Mouse (Mus musculus) v-Abl transformed pro-B cells (cell line): Measurements from ENCODE around the gene Ctf1.
"Not testable (repeated sequence)": the region's sequence is repeated elsewhere in the genome, so short reads cannot be mapped to it uniquely, and the experiment has no call there.

ENCODE experiments used
- in situ Hi-C, 2 experiments: fragments of 400-800 bp; cut with MboI; formaldehyde crosslinking; loops; one replicate each; pipeline ENCODE4 v1.15.1; 2025; ENCODE audit not compliant: unreplicated experiment in 2 of 2

Ctf1 gene

DNA sequence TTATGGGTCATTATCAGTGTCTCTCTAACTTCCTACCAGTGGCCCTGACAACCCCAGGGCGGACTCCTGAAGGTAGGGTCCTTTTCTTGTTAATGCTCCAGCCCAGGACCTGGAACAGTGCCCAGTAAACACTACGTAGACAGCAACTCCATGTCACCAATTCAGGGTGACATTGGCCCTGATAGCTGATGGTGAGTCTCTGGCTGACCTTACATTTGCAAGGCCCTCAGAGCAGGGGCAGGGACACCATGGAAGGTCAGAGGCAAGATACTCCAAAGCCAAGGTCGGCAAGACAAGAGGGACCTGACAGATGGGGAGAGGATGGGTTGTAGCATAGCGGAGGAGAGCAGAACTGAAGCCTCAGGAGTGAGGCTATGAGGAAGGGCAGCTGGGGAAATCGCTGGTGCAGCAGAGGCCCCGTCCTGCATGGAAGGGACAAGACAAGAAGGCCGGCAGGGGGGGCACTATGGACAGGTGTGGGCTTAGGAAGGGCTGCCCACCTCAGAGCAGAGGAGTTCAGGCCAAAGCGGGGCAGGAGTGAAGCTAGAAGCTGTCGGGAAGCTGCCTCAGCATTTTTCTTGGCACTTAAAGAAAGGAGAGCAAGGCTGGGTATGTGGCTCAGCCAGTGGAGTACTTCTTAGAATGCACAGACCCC lies 22.8 kb upstream of the Ctf1 start:
- in situ Hi-C loops, result no loop called here

DNA sequence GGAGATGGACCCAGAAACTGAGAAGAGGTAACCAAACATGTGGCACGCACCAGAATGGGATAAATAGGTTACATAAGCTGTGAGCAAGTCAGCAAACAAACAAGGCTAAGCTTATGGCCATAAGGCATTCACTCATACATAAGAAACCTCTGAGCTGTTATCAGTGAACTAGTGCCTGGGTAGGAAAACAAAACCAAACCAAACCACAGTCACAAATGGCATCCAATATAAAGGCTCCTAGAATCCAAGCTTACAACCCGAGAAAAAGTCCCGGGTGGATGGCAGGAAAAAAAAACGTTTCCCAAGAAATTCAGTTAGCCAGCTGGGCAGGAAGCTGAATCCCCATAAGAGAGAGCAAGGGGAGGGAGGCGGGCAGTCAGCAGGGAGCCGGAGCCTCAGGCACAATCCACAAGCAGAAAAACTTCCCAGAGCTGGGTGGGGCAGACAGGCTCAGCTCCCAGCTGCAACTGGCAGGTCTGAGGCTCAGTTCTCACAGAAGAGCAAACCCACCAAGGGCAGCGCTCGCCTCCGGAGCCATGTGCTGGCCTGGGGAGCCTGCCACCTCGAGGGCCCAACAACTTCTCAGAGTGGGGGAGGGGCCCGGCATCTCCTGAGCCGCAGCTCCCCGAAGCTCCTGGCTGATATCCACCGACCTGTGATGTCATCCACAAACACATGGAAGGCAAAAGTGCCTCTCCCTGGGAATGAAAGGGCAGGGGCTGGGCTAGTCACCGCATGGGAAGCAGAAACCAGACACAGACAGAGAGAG lies 21.1 kb upstream of the Ctf1 start:
- in situ Hi-C loops, result no loop called here

DNA sequence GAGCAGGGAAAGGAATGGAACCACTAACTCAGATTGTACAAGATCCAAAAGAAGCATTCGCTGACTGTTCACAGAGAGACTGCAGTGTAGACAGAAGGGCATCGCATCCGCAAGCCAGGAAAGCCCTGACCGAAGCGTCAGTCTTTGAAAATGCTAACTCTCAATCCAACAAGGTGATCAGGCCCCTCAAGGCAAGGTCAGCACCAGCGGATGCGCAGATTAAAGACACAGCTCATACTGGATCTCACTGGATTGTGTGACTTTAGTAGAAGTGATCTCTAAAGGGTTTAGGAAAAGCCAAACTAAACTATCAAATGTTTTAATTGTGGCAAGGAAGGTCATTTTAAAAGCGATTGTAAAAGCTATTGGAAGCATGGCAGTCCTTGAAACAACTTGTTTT lies 19.2 kb upstream of the Ctf1 start:
- in situ Hi-C loops, result no loop called here

DNA sequence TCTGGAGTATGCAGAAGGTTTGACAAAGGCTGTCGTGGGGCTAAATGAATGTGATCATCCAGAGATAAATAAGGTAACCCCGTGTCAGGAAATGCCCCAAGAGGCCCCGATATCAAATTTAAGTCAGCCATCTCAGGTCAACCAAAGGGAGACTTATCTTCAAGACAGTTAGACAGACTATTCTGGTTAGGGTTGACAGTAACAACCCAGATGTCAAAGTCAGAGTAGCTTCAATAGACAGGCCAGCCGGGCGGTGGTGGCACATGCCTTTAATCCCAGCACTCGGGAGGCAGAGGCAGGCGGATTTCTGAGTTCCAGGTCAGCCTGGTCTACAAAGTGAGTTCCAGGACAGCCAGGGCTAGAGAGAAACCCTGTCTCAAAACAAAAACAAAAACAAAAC lies 18.8 kb upstream of the Ctf1 start:
- in situ Hi-C loops, result not testable (repeated sequence)

DNA sequence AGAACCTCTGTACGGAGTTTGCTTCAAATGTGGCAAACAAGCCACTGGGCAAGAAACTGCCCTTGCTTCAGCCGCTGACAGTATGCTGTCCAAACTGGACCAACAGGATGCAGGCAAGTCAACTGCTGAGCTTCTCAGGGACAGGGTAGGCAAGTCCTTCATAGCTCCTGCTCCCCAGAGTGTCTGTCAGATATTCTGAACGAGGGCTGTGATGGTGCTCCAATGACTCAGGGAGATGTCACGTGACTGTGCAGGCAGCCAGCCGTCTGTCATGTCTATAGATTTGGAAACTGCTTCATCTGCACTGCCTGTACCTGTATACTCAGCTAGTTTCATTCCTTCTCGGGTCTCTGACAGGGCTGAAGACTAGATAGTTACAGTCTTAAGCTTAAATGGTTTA lies 13.6 kb upstream of the Ctf1 start:
- in situ Hi-C loops, result no loop called here

DNA sequence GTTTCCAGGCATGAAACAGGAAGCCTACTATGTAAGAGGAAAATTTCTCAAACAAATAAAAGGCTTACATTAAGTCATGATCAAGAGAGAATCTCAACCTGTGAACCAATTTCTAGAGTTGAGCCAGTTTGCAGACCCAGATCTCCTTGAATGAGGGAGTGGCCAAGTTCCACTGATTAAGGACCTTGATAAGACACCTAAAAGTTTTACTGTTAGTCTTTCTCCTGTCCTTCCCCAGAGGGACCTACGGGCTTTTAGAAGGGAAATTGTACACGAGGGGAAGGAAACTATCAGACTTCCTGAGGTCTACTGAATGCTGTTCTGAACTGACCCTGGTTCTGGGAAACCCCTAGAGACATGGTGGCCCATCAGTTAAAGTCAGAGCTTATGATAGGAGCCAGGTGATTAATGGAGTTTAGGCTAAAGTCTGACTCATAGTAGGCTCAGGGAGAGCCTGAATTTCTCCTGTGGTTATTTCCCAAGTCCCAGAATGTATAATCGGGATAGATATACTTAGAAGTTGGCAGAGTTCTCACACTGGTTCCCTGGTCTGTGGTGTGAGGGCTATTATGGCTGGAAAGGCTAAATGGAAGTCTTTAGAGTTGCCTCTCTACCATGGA lies 11.7 kb upstream of the Ctf1 start:
- in situ Hi-C loops, result no loop called here

DNA sequence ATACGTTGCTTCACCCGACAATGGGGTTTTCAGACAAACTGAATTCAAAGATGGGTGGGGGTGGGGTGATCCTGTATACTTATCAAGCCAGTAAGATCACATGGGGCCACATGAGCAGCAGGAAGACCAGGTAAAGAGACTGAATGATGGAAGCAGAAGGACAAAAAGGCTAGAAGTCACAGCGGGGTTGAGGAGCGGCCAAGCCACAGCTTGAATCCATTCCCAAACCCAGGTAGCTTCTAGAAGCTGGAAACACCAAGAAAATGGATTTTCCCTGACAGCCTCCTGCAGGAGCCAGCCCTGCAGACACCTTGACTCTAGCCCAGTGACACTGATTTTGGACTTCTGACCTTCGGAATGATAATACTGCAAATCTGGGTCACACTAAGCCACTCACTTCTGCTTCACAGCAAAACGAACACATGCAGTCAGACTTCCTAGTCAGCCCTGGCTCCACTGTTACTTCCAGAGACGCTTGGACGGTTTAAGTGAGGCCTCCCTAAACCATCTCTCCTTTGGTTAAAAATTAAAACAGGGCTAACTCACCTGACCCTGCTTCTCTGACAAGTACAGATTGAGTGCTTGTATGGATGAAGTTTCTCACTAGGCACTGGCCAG lies 8.9 kb upstream of the Ctf1 start:
- in situ Hi-C loops, result no loop called here

DNA sequence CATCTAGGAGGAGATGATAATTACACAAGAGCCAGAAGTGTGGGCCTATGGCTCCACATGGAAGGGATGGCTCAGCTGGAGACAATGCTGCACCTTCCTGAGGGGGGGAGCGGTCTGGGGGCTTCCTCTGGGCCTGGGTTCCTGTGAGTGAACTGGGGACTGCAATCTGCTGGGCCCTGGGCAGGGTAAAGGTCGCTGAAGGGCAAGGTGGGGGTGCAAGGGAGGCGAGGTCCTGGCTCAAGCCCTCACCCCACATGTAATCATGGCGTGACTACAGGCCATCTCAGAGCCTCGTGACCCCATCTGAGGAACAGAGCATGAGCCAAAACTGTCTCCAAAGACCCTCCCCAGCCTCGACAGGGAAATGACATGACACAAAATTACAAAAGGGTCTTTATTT lies 7.9 kb upstream of the Ctf1 start:
- in situ Hi-C loops, result no loop called here

DNA sequence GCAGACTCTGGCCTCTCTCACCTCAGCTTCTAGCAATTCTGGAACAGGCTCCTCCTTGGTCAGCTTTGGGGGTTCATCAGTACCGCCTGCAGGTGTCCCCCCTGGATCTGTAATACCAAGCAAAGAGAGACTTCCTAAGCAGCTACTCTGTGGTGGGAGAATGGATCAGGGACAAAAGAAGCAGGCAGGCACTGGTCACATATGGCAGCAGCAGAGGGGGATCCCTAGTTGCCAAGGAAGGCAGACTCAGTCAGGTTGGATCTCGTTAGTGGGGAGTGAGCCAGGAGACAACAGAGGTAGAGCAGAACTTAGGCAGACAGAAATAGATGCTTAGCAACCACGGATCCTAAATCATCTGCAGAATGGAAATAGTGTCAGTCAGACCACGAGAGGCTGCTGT lies 6.8 kb upstream of the Ctf1 start:
- in situ Hi-C loops, result no loop called here

DNA sequence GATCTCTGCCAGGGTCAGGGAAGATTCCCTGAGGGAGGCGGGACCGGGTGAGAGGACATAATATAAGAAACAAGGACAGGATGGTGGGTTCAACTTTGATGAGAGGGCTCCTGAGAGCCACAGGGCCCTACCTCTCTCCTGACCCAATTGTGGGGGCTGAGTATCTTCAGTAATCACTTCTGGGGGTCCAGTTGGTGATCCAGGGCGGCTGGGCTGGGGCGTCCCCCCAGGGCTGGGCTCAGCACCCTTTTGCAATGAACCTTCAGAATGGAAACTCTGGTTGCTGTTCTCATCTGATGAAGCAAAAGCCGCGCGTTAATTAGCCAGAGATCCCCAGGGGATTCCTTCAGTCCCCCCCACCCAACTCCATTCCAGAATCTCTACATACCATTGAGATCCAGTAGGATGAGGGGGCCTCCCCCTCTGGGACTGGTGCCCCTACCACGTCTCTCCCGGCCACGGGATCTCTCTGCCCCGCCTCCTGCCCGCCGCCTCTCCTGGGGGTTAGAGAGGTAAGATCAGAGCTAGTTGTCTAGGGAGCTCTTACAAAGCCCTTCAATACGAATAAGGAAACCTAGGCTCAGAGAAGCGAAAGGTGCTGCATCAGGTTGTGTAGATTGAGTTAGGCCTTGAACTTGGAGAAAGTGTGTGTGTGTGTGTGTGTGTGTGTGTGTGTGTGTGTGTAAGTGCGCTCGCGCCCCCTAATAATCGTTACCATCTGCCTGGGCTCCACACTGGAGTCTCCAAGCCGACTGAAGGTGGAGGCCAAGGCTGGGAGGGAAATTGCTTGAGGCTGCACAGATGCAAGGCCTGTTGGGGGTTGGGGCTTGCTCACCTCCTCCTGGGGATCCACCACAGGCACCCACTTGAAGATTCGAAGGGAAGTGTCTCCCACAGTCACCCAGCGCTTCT lies 5.2 kb upstream of the Ctf1 start:
- in situ Hi-C loops, result no loop called here

DNA sequence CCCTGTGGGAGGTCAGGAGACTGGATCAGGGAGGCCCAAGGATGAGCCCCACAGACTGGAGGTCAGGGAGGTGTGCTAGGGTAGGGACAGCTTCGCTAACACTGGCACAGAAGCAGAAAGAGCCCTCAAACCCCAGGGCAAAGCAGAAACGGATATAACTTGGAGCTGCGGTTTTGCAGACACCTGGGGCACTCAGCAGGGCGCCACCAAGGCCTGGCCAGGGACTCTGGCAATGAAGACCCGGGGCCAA lies 4.7 kb upstream of the Ctf1 start:
- in situ Hi-C loops, result no loop called here

DNA sequence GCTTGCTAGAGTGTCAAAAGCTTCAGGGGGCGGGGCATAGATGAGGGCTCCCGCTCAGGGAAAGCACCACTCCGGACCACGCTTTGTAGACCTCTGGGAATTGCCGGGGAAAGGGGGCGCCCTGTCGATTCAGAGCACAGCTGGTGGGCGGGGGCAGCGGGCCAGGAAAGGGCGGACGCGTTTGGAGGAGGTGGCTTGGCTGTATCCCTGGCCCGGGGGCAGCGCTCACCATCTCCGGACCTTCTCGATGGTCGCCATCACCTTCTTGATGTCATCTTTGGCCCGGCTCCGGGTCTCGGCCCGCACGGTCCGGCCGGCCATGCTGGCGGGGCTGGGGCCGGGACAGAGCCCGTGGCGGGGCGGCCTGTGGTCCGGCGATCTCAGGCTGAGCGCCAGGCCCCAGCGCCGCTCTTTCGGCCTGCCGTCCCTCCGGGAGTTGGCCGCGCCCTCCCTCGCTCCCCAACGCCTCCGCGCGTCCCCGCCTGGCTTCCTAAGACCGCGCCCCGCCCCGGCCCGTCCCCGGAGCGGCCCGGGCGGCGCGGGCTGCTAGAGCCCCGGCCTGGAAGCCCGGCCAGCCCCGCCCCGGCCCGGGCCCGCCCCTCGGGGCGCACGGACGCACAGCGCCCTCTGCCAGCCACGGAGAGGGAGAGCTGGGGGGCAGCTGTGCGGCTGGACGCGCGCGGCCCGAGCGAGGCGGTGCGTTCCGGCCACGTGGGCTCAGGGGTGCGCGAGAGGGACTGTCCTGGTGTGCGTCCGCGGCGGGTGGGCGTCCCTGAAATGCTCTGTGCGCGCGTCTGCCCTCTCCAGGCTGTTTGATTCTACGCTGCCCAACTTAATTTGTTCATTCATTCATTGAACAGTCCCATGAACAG lies 4.1 kb upstream of the Ctf1 start, which contains the start of gene Bcl7c:
Gene Bcl7c, minus strand, starts transcription at position 727 of the 872 bp plus-strand sequence.
- in situ Hi-C loops, result no loop called here

DNA sequence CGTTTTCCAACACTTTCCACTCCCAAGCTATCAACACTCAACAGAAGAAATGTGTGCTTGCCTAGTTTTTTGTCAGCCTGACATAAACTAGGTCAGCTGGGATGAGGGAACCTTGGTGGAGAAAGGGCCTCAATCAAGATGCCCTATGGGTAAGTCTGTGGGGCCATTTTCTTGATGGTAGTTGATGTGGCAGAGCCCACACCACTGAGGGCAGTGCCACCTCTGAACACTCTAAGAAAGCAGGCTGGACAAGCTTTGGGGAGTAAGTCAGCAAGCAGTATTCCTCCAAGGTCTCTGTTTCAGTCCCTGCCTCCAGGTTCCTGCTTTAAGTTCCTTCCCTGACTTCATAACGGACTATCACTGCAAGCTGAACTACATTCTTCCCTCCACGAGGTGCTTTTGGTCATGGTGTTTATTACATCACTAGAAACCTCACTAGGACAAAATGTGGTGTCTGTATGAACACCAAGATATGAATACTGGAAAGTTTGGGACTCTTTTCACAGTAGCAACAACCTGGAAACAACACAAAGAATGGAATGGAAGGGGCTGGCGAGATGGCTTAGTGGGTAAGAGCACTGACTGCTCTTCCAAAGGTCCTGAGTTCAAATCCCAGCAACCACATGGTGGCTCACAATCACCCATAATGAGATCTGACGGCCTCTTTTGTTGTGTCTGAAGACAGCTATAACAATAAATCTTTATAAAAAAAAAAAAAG lies 3.1 kb upstream of the Ctf1 start:
- in situ Hi-C loops, result no loop called here

DNA sequence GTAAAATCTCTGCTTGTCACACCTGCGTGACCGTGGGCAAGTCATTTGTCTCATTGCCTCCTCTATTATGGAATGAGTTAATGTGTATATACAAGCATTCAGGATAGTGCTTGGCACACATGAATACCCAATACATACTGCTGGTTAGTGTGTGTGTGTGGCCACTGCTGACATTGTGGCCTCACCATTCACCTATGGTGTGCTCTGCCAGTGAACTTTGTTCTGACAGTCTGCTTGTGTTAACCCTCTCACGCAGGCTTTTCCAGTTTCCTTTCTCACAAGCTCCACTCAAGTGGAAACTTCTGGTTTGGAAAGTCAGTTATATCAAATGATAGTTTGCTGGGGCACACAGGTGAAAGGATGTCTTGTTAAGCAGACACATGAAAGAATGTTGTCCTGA lies 1.5 kb upstream of the Ctf1 start:
- in situ Hi-C loops, result loop anchor here in 1 of 2 experiments (5.0 kb wide), 1 partner anchor 34 kb away; no protein-coding TSS in a partner anchor

DNA sequence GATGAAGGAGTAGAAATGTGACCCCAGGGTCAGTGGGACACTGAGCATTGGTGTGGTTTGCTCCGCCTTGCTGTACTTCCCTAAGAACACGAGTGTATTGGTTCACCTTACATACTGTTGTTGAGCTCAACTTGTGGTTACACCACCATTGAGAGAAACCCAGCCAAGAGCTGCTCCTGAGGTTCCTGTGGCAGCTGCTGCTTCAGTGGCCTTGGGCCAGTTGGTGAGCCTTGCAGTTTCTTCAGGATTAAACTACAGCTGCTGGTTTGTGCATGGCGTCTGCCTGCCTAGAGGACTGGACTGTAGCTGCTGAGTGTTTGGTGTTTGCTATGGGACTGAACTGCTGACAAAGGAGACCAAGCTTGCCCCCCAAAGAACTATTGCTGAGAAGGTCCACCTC lies 1.1 kb upstream of the Ctf1 start:
- in situ Hi-C loops, result loop anchor here in 1 of 2 experiments (5.0 kb wide), 1 partner anchor 34 kb away; no protein-coding TSS in a partner anchor

DNA sequence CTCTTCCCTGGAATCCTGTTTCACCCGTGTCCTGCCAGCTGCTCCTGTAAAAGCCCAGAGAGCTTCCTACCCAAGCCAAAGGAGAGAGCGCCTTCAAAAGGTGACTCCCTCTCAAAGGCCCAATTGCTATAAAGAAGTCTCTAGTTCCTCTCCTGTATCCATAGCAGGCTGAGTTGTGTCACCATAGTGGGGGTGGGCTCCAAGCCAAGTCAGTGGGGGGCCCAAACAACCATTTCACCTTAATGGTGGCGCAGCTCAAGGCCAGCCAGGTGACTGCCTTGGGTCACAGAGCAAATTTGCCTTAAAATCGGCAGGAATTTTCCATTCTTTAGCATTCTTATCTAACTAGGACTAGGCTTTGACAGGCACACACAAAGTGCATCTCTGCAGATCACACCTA lies 2.3 kb downstream of the Ctf1 start:
- in situ Hi-C loops, result loop anchor here in 1 of 2 experiments (5.0 kb wide), 1 partner anchor 38 kb away; no protein-coding TSS in a partner anchor

DNA sequence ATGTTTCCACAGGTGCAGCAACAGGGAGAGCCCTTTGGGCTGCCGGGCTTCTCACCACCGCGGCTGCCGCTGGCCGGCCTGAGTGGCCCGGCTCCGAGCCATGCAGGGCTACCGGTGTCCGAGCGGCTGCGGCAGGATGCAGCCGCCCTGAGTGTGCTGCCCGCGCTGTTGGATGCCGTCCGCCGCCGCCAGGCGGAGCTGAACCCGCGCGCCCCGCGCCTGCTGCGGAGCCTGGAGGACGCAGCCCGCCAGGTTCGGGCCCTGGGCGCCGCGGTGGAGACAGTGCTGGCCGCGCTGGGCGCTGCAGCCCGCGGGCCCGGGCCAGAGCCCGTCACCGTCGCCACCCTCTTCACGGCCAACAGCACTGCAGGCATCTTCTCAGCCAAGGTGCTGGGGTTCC lies 4.5 kb downstream of the Ctf1 start:
- in situ Hi-C loops, result no loop called here

DNA sequence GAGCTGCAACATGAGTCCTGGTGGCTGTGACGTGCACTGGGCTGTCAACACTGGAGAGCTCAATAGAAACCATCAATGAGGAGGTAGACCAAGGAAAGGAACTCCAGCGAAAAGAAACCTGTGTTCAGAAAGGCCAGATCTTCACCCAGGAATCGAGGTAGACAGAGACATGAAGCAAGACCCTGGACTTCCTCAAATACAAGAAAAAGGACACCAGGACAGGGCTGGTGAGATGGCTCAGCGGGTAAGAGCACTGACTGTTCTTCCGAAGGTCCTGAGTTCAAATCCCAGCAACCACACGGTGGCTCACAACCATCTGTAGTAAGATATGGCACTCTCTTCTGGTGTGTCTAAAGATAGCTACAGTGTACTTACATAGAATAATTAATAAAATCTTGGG lies 5.8 kb downstream of the Ctf1 start:
- in situ Hi-C loops, result no loop called here

DNA sequence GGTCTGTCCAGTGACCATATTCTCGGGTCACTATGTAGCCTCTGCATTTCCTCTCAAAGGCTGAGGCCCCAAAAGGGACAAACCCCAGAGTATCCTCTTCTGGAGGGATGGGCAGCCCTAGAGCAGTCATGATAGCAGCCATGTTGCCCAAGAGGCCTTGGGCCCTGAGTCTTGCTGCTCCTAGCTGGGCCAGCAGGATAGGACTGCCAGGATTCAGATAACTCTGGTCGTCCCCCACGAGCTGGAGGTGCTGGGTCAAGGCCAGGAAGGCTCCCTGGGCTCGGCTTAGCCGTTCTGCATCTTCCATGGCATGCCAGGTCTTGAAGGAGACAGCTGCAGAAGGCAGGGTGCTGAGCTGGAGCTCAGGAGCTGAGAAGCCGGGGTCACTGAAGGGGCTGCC lies 6.7 kb downstream of the Ctf1 start:
- in situ Hi-C loops, result no loop called here
